Mouse (Mus musculus) heart, postnatal 36 days (tissue): Measurements from ENCODE around the gene Ntng1. TPM values are rescaled to one million over a fixed set of nuclear protein-coding genes. Genes with fewer than 3 reads are reported as not detected.
A peak's percentile ranks its signal among the peaks of the same experiment; 100 is the strongest.

Experiments
- DNase-seq, 2 experiments: peaks; one replicate each; pipeline ENCODE4 v3.0.0; 2021 to 2022
- intact Hi-C: fragments of 180-260 bp; cut with DNase I; formaldehyde crosslinking; loops from one replicate; pipeline ENCODE4 v1.15.1; 2025
- total RNA-seq, 2 experiments: library from RNA; stranded (reverse); gene quantifications; 2 replicates each; pipeline ENCODE4 v1.2.3; 2021

Gene Ntng1
- under 1 TPM in 1 of 2 experiments, not detected in 1; 0.25 TPM for total RNA-seq

DNA sequence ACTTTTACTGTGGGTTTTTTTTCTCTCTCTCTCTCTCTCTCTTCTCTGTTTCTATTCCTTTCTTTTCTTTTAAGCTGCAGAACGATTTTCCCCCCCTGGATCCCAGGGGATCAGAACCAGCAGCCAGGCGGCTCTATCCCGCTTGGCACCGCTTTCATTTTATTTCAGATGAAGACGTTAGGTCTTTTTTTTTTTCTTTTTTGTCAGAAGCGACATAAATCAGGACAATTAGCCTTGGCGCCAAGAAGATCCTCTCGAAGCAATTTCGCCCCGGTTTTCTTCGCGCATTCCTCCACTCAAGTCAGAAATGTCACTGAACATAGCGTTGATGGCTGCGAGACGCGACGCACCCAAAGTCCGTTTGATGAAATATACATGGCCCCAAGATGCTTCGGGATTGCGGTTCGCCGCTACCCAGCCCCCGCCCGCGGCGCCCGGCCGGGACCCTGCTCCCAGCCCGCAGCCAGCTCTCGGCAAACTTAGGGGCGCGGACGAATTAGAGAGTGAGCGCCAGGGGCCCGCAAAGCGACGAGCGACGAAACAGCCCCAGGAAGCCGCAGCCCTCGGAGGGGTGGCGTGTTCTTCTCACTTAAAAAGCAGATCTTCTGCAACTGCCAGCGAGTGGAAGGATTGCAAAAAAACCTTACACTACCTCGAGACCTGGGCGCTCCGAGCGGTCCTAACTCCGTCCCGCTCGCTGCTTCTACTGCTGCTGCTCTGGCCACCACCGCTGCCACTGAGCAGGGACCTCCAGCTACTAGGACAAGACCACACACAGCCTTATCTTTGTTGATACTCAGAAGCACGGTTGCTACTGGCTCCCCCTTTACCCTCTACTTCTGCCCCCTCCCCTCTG, at the start of gene Ntng1:
Gene Ntng1, minus strand, starts transcription at position 806 of the 856 bp plus-strand sequence.
- no peak for DNase-seq
- intact Hi-C loops, result no loop called here

DNA sequence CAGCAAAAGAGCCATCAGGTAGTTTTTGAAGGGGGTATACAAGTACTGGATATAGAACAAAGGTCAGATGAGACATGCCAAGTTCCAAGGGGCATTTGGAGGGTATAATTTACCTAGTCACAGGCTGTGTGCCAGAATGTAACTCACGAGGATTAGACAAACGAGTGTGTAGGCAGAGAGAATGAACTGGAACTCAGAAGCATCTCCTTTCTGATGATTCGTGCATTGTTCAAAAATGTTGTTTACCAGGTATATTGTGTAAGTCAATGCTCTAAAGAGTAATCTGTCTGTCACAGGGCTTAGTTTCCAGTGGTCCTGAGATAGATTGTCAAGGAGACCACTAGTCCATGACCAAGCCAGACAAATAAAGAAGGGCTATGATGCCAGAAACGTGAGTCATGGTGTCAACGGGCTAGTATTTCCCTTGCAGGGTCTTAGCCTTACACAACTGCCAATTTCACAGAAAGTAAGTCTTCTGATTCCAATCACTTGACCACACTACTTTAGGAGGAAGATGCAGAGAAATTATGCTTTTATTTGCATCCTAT, 43.7 kb upstream of the Ntng1 start:
- intact Hi-C loops, result no loop called here
- no peak for DNase-seq

DNA sequence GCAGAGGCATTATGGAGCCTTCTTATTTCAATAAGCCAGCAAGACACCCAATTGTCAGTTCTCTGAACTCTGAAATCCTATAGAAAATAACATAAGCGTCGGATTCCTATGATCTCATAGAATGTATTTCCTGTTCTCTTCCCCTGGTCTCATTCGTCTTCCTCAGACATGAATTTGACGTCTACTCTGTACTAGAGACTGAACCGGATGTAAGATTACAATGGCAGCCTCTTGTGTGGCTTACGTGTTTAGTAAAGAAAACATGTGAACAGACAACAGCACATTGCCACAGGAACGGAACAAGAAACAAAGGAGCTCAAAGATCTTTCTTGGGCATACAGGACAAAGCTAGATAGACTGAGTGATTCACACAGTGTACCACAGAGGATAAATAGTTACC, 5.3 kb upstream of the Ntng1 start:
- DNase-seq, result no peak
- intact Hi-C loops, result no loop called here

DNA sequence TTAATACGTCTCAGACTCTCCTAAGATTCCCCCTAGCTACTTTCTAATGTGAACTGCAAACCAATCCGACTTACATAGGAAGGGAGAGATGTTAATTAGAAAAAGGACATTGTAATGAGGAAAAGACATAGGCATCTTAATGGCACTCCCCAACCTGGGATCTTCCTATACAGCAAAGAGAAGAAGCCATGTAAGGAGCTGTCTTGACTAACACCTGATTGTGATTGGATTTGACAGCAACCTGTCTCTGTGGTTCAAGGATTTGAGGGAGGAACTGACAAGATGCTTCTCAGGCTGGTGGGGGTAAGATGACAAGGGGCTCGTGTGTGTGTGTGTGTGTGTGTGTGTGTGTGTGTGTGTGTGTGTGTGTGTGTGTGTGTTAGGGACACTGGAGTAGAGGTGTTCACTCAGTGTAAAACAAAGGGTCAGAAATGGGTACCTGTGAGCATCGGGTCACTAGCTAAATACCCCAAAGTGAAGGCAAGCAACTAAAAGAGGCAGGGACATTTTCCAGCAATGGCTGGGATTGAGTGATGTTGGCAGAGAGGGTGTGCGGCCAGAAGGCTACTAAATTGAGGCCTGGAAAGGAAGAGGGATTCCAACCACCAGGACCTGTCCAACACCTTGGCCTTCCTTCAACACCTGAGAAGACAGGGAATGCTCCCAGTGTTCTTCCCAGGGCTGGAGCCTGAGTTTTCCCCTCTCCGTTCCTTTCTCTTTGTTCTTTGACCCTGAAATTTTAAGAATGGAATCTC, 667 bp upstream of the Ntng1 start:
- DNase-seq, result no peak
- intact Hi-C loops, result no loop called here

DNA sequence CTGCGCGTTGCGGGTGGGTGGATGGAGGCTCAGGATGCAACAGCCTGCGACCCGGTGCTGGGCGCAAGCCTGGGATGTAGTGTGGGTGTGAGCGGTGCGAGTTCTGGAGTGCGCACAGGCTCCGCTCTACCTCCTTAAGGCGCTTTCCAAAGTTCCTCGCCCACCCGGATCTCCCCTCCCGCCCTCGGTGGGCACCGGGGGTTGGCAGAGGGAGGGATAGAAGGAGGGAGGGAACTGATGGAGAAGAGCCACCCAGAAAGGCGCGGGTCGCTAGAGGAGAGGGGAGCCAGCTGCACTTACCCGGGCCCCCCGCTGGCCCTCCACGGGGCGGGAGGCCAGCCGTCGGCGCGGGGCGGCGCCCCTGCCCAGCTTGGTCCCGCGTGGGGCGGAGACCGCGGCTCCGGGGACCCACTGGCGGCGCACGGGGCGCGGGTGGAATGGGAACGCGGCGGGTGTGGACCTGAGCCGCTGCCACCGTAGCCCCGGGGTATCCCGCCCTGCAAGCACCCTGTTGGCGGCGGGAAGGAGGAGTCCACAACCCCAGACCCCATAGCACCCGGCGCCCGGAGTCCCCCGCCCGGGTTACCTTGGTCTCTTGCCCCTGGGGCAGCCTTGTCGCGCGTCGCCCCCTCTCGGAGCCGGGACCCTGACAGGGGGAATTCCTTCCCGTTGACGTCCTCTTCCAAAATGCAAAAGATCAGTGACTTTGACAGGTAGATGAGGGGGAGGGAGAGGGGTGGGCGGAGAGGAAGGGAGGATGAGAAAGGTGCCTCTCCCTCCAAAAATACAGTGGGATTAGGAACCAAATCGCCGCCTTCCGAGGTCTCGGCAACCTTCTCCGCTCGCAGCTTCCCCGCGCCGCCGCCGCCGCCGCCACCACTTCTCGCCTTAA, 1.3 kb downstream of the Ntng1 start:
- no peak for DNase-seq
- intact Hi-C loops, result no loop called here

DNA sequence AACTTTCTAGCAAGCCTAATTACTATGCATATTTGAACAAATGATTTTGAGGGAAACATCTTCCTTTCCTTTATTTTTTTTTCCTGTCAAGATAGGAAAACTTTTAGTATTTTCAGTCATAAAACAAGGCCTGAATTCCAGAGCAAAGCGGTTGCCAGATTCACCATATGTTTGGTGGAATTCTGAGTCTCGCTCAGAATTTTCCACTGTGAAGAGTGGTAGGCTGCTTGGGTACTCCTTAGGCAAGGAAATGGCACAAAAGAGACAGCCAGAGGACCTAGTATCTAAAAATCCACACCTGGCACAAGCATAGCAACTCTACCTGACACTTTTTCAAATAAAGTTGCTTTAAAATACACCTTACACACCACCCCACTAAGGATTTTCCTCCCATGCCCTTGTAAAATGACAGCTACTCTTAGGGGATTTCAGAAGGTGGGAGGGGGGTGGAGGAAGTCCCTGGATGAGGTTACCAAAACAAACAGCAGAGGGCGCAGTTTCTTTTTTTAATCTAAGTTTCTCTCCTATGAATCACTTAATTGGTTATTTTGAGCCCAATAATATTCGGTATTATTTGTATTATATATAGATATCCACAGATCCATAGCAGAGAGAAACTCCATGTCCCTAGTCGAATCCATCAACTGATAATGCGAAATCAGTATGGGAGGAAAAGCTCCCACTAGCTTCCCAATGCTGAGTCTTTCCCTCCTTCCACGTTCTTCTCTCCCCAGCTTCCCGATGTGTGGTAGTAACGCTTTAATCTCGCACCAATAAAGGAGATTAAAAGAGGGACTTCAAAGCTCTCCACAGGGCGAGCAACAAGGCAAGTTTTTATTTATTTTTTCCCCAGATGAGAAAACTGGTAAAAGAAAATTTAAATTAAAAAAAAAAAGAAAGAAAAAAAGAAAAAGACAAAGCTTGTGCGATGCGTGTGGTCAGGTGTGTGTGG, 2.2 kb downstream of the Ntng1 start:
- DNase-seq, result peak in 1 of 2 experiments; percentile 8
- intact Hi-C loops, result no loop called here

DNA sequence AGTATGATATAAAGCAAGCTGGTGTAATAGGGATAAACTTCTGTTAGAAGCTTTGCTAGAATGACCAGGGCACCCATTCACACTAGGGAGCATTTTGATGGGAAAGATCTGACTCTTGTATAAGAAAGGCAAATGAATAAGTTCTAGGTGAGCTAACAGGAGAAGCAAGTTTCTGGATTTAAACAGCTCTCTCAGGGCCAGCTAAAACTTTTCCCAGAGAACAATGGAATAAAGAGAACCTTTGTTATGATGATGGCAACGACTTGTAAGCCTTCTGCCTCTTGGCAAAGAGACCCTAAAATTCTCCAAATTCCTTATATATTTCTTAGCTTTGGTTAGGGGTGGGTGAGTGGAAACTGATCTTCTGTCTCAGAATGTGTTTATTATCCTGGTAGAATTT, 7.7 kb downstream of the Ntng1 start:
- no peak for DNase-seq
- intact Hi-C loops, result no loop called here

DNA sequence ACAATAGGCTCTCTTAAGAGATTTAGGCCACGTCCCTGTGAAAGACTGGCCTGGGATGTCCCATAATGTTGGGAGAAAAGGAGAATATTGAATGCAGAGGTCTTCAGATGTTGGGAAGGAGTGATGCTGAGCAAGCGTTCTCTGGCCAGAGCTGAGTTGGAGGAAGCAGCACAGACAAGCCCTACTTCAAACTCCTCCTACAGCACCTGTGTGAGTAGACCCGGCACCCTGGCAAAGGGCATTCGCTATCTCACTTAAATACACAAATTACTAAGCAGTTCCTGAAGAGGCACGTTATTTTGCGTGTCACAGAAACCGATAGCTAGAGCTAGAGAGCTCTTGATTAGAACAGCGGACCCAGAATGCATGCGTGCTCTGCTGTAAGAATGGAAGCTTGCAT, 10.7 kb downstream of the Ntng1 start:
- no peak for DNase-seq
- intact Hi-C loops, result no loop called here

DNA sequence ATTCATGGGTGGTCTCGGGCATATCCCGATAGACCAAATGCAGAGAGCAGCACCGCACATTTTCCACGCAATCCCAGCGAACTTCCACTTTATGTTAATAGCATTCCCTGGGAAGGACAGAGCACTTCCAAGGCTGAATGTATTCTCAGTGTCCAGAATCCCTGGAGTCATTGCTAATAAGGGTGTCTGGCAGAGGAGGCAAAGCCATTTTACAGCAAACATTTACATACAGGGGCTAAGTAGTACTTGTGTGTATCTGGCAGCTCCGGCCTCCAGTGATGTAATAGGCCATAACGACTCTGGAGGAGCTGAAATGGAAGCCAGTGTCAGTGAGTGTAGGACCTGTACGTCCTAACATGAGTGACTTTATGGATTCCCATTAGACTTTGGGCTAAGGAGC, 11.5 kb downstream of the Ntng1 start:
- no peak for DNase-seq
- intact Hi-C loops, result no loop called here

DNA sequence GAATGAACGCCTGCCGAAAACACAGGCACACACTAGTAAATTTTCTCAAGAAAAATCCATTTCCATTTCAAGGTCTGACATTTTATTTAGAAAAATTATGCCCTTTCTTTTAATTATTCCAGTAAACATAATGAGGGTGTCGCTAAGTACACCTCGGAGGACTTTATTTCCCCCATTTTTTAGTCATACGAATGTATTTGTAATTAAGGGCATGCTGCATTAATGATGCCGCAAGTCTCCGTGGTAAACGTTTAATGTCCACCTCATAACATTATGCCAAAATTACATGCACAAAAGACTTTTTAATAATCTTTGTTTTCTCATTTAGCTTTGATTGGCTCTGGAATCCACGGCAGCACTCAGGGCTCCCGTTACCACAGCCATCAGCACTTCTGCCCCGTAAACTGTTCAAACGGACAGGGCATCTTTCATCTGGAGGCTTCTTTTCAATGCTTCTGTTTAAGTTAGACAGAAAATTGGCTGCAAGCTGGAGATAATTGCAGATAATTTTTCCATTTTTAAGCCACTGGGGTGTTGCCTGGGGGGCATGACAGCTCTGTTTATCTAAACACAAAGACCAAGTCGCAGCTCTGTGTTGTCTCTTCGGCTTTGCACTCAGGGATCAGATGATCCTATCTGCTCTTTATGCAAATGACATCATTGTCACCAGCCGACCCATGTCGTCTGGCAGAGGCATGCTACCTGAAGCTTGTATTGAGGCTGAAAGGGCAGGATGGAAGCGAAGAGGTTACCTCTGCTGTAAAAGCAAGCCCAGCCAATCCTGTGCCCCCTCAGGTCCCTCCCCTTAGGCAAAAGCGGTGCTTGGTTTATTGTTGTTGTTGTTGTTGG, 12.5 kb downstream of the Ntng1 start:
- intact Hi-C loops, result no loop called here
- DNase-seq, result no peak

DNA sequence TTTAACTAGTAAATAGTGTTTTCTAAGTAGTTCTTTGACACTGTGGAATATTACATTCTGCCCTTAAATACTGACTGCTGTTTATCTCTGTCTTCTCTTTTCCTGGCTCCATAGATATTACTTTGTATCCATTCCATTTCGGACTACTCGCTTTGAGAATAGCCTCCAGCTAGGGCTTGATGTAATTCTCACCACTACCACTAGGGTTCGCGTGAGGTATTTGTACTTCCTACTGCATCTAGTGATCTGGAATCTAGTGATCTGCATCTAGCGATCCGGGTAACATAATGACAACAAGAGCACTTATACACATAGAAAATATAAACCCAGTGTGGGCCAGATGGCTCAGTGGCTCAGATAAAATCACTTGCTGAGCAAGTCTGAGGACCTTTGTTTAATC, 14.2 kb downstream of the Ntng1 start:
- DNase-seq, result no peak
- intact Hi-C loops, result no loop called here

DNA sequence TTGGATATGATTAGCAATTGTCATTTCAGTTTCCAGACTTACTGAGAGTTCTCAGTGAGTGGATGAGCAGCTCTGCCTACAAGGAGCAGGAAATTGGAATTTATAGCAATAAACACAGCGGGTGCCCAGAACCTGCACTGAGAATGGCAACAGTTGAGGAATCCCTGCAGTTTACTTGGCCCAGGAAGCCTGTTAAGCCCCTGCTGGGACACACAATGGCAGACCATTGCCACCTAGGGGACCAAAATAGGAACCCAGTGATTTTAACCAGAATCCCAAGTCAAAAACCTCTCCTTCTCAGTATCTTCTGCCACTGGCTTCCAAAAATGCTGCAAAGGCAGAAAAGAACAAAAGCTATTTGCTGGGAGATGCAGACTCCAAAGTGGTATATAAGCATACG, 37.8 kb downstream of the Ntng1 start:
- no peak for DNase-seq
- intact Hi-C loops, result no loop called here

DNA sequence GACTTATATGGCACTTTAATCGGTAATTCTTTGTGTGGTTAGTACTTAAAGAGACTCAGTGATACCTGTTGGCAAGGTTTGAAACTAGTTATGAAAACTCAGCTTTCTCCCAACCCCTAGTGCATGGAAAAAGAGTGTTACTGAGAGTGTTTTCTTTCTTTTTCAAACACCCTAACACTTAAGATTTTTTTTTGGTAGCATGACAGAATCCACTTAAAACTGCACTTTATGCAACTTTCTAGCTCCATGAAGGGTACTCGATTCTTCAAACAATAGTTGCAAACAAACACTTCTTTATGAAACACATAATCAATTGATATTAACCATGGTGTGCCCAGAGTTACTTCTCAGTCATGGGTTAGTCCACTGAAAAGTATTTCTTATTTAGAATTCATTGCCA, 49.4 kb downstream of the Ntng1 start:
- intact Hi-C loops, result no loop called here
- DNase-seq, result no peak

DNA sequence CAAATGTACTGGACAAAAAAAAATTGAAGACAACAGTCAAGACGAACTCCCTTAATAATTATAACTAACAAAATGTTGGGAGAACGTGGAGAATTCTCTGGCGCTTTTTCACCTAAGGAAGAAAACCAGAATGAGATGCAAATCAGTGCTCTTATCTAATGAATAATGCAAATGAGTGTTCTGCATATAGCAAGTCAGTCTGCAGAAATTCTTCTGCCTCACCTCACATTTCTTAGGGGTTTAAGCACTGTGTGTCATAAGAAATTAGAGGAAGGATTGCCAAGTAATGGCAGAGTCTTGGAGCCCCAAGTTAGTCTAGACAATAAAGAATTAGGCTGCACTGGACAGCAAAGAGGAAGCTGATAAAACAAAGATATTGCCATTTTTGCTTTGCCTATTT, 49.8 kb downstream of the Ntng1 start:
- intact Hi-C loops, result no loop called here

DNA sequence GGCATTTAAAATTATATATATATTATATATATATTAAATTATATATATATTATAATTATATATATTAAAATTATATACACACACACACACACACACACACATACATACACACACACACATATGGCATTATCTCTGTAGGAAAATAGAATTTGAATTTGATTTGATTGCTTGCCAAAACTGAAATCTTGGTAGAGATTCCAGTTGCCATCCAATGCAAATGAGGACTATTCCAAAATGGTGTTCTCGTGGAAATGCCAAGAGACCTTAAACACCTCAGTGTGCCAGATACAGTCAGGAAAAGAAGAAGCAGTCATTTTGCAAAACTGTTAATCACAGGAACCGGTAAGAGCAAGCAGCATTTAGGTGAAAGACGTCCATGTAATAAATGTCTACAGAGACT, 51.3 kb downstream of the Ntng1 start:
- intact Hi-C loops, result no loop called here
- DNase-seq, result no peak

More for the DNA sequence above, 49.8 kb downstream of the Ntng1 start:
- DNase-seq, result no peak

DNA sequence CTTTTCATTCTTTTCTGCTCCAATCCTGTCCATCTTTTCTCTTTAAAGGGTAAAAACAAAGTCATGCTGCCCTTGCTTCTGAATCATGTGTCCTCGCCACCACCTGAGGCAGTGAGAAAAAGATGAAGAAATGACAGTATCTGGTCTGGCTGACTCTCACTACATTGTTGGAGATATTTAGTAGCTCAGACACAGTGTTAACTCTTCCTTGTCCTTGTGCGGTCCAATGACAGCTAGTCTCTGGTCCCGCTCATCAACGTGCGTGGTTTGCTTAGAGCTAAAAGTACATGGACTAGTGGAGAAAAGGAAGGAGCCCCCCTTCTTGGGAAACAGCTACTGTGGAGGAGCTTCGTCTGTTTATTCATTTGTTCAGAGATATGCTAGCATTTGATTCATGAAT, 56.6 kb downstream of the Ntng1 start:
- intact Hi-C loops, result no loop called here
- no peak for DNase-seq

DNA sequence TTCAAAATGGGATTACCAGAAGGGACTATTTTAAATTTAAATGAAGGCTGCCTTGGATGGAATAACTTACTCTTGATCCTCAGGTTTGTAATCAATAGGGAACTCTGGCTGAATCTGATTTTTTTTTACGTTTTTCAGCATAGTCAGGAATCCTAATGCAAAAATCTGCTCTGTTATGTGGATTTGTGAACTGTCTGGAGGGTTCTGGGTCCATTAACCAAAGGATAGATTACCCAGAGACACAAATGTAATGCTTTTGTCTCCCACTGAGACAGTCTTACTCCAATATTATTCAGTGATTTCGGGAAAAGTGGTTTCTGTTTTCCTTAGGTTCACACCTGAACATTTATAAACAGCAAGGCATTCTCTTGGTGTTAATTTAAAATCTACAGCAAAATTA, 58.5 kb downstream of the Ntng1 start:
- no peak for DNase-seq
- intact Hi-C loops, result no loop called here

DNA sequence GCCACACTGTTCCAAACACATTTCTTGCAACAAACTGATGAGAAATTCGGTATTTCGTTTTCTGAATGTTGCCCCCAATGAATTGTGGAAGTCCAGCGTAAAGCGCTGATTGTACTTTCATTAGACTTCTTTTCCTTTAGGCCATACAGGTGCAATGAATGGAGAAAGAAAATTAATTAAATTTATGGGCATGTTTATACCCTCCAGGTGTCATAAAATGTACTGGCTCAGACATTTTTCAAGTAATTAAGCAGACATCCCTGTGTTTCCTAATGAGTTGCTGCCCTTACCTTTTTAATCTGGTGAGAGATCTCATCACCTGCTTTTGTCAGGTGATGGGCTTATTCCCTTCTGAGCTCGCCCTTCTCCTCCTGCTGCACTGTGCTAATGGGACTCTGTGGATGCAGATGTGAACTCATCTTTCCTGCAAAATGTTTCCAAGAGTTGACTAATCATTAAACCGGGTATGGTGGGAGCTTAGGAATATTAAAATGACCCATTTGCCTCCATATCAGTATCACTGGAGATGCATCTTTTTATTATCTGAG, 79.0 kb downstream of the Ntng1 start:
- intact Hi-C loops, result no loop called here
- no peak for DNase-seq
